Mouse (Mus musculus): ENCODE measurements at regions not wholly inside any gene's neighbourhood (a gene's known extent, or its start where the extent isn't known, plus 50 kb on each side); places are given as distances from the start of the nearest gene placed in this dataset.

GRCm38 (mm10) chr15:102862374-102862773 is 58.5 kb upstream of the Hoxc13 start:
- H3K79me2 ChIP-seq (ENCODE audit: control insufficient read depth, insufficient read depth): no peaks in the 10 kb centered on the region
- H3K27me3 ChIP-seq (ENCODE audit: control insufficient read depth, insufficient read depth, insufficient read length): no peaks in the 10 kb centered on the region
- no peak overlapping the region for H3ac ChIP-seq (ENCODE audit: control insufficient read depth, insufficient read length, low read depth)
- H3K4me3 ChIP-seq (ENCODE audit: insufficient read depth, poor library complexity, severe bottlenecking): no peak overlapping the region
- TF ChIP-seq USF1 (IDR thresholded peaks at IDR 0.05; ENCODE audit: low read depth) (no peak), MYOG (IDR thresholded peaks at IDR 0.05; ENCODE audit: control insufficient read depth, extremely low read depth, insufficient read length) (no peak), MAX (IDR thresholded peaks at IDR 0.05) (no peak), MYOD1 (IDR thresholded peaks at IDR 0.05; ENCODE audit: control insufficient read depth, insufficient read length, low read depth) (no peak), FOSL1 (IDR thresholded peaks at IDR 0.05; ENCODE audit: insufficient read depth, low read length, poor library complexity, severe bottlenecking) (no peak), CTCF (IDR thresholded peaks at IDR 0.05; ENCODE audit: control insufficient read depth, insufficient read depth, insufficient read length) (no peak), CEBPB (IDR thresholded peaks at IDR 0.05; ENCODE audit: low read depth) (no peak)
- H3K36me3 ChIP-seq (ENCODE audit: control insufficient read depth, insufficient read depth): no peaks in the 10 kb centered on the region
- no peaks in the 10 kb centered on the region for H3K79me3 ChIP-seq (ENCODE audit: low read depth)

GRCm38 (mm10) chr15:102866788-102867187 is 54.1 kb upstream of the Hoxc13 start:
- Histone ChIP-seq H3ac (ENCODE audit: control insufficient read depth, insufficient read length, low read depth) (no peak overlapping the region), H3K36me3 (ENCODE audit: control insufficient read depth, insufficient read depth) (no peaks in the 10 kb centered on the region), H3K27me3 (ENCODE audit: control insufficient read depth, insufficient read depth, insufficient read length) (peaks cover 8% of the 10 kb centered on the region), H3K4me3 (ENCODE audit: insufficient read depth, poor library complexity, severe bottlenecking) (no peak overlapping the region), H3K79me3 (ENCODE audit: low read depth) (no peaks in the 10 kb centered on the region), H3K79me2 (ENCODE audit: control insufficient read depth, insufficient read depth) (no peaks in the 10 kb centered on the region)
- TF ChIP-seq USF1 (IDR thresholded peaks at IDR 0.05; ENCODE audit: low read depth): no peak
- TF ChIP-seq CTCF (IDR thresholded peaks at IDR 0.05; ENCODE audit: control insufficient read depth, insufficient read depth, insufficient read length): no peak
- TF ChIP-seq CEBPB (IDR thresholded peaks at IDR 0.05; ENCODE audit: low read depth): no peak
- TF ChIP-seq MYOG (IDR thresholded peaks at IDR 0.05; ENCODE audit: control insufficient read depth, extremely low read depth, insufficient read length): no peak
- no peak for TF ChIP-seq FOSL1 (IDR thresholded peaks at IDR 0.05; ENCODE audit: insufficient read depth, low read length, poor library complexity, severe bottlenecking)
- TF ChIP-seq MAX (IDR thresholded peaks at IDR 0.05): no peak
- no peak for TF ChIP-seq MYOD1 (IDR thresholded peaks at IDR 0.05; ENCODE audit: control insufficient read depth, insufficient read length, low read depth)
